27 mouse cellular contexts compared by ENCODE assay signal in the genomic region with DNA sequence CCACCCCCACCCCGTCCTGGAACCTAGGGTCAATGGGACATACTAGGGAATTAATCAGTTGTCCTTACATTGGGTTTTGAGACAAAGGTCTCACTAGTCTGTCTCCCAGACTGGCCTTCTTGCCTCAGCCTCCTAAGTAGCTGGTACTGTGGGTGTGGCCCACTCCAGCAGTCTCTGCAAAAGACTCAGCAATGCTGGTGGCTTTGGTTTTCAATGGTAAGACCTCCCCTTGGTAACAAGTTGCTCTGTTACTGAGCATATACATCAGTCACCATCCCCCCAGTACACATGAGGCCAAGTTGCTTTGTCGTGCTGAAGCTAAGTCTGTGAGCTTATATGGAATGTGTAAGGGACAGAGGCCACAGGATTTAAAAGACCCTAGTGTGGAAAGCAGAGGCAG. TPM values are rescaled to one million over a fixed set of nuclear protein-coding genes. Genes with fewer than 3 reads are reported as not detected.
"Had no signal": no experiment of that assay in that cellular context is flagged by ENCODE, and none has a peak within 500 bp of the region (broad histone marks: within the 10 kb centered on the region; RNA-seq: fewer than 3 reads in every experiment).

No protein-coding gene starts in this region.

- H3K9ac ChIP-seq: heart, embryonic 13.5 days; heart, embryonic 15.5 days; hindbrain, embryonic 13.5 days; hindbrain, embryonic 15.5 days; kidney, embryonic 15.5 days; limb, embryonic 13.5 days; limb, embryonic 15.5 days; liver, embryonic 12.5 days had no signal

- H3K4me3 ChIP-seq: heart, adult 2 months; heart, embryonic 13.5 days; heart, embryonic 15.5 days; hindbrain, embryonic 13.5 days; hindbrain, embryonic 15.5 days; kidney, embryonic 15.5 days; left cerebral cortex, adult 2 months; limb, embryonic 13.5 days; limb, embryonic 15.5 days; liver, embryonic 12.5 days had no signal

- DNase-seq: gastrocnemius, postnatal 14 days; gastrocnemius, postnatal 36 days; heart, adult 11 months; heart, adult 2 months; heart, postnatal 14 days; heart, postnatal 36 days; kidney, adult 11 months; kidney, adult 2 months; kidney, adult 9 months; kidney, postnatal 14 days; kidney, postnatal 36 days had no signal

- H3K9me3 ChIP-seq: heart, embryonic 13.5 days; heart, embryonic 15.5 days; hindbrain, embryonic 13.5 days; hindbrain, embryonic 15.5 days; kidney, embryonic 15.5 days; limb, embryonic 13.5 days; limb, embryonic 15.5 days; liver, embryonic 12.5 days had no signal

- H3K4me1 ChIP-seq: heart, embryonic 13.5 days; heart, embryonic 15.5 days; hindbrain, embryonic 13.5 days; hindbrain, embryonic 15.5 days; kidney, embryonic 15.5 days had no signal

- ATAC-seq: hindbrain, postnatal 0 days; intestine, embryonic 16.5 days; liver, embryonic 12.5 days had no signal

- H3K27ac ChIP-seq: heart, adult 2 months; heart, embryonic 13.5 days; heart, embryonic 15.5 days; hindbrain, embryonic 13.5 days; hindbrain, embryonic 15.5 days; hindbrain, postnatal 0 days; kidney, embryonic 15.5 days; kidney, postnatal 0 days; left cerebral cortex, adult 2 months; limb, embryonic 13.5 days; limb, embryonic 15.5 days; liver, embryonic 12.5 days had no signal

- H3K36me3 ChIP-seq: heart, embryonic 13.5 days; heart, embryonic 15.5 days; hindbrain, embryonic 13.5 days; hindbrain, embryonic 15.5 days; kidney, embryonic 15.5 days; limb, embryonic 13.5 days; limb, embryonic 15.5 days; liver, embryonic 12.5 days had no signal

- H3K27me3 ChIP-seq: heart, embryonic 15.5 days; hindbrain, embryonic 13.5 days; hindbrain, embryonic 15.5 days; kidney, embryonic 15.5 days had no signal

- H3K4me2 ChIP-seq: heart, embryonic 11.5 days; heart, embryonic 13.5 days; heart, embryonic 15.5 days; hindbrain, embryonic 13.5 days; hindbrain, embryonic 15.5 days; kidney, embryonic 15.5 days; limb, embryonic 13.5 days; limb, embryonic 15.5 days; liver, embryonic 12.5 days had no signal

RNA-seq across cellular contexts. Expression of gene T, which starts 36.3 kb away (rescaled TPM):
- polyA plus RNA-seq: gonadal fat pad, adult 2 months; heart, adult 2 months; kidney, adult 2 months; large intestine, adult 2 months; liver, adult 2 months; liver, embryonic 12.5 days had no signal

RNA-seq across cellular contexts. Expression of gene T2, which starts 42.2 kb away (rescaled TPM):
- polyA plus RNA-seq: liver, adult 2 months had no signal
